Mouse (Mus musculus): ENCODE measurements around the gene Plvap. TPM values are rescaled to one million over a fixed set of nuclear protein-coding genes. Genes with fewer than 3 reads are reported as not detected.

Plvap gene
- polyA plus RNA-seq (2015; fragmentation: Nextera tagmentation; extraction: Ambion mirVana), result 24.3 and 28.4 TPM in 2 replicates

GRCm38 (mm10) chr8:71511644-71512043 lies at the start of gene Plvap:
Gene Plvap, minus strand, starts transcription at chr8:71511752.
- ATAC-seq (ENCODE audit: low read depth), result peak; percentile 90
- peak within 1 kb of the TSS; percentile 58 for H3K27ac ChIP-seq
- H3K9me3 ChIP-seq (replicated peaks), result no peaks in the 10 kb centered on the region
- 6% methylated on average over 14 of the region's 14 CpGs for WGBS (ENCODE audit: insufficient replicate concordance)
- H3K9ac ChIP-seq, result peak within 1 kb of the TSS; percentile 43
- H3K4me2 ChIP-seq, result peak within 1 kb of the TSS; percentile 66
- H3K27me3 ChIP-seq, result peaks cover 43% of the 10 kb centered on the region
- peak within 1 kb of the TSS; percentile 47 for H3K4me3 ChIP-seq (replicated peaks)
- peaks cover 40% of the 10 kb centered on the region for H3K4me1 ChIP-seq (replicated peaks)
- DNase-seq, result peak; percentile 72
- no peaks in the 10 kb centered on the region for H3K36me3 ChIP-seq

DNA sequence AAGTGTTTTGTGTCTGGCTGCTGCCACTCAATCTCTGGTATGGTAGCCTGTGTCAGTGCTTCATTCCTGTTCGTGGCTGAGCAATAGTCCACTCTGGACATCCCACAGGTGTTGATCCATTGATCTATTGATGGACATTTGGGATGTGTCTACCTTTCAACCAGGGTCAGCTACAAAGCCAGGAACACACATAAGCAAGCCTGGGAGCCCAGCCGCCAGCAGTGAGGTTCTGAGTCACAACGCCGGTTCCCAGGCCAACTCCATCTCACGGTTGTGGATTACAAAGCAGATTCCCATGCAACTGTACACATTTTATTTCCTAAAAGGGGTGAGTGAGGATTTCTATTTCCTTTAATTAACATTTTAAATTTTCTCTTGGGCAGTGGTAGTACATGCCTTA lies 49.2 kb upstream of the Plvap start:
- H3K4me3 ChIP-seq (replicated peaks), result no peak overlapping the region
- no peak overlapping the region for H3K27ac ChIP-seq
- WGBS (ENCODE audit: insufficient replicate concordance), result 85% methylated on average over 5 of the region's 5 CpGs
- no peak overlapping the region for H3K4me2 ChIP-seq
- no peak overlapping the region for H3K9ac ChIP-seq
- no peak for ATAC-seq (ENCODE audit: low read depth)
- peaks cover 8% of the 10 kb centered on the region; the same call in 1 of the 2 replicates for H3K9me3 ChIP-seq (replicated peaks)
- H3K4me1 ChIP-seq (replicated peaks), result peaks cover 48% of the 10 kb centered on the region
- no peaks in the 10 kb centered on the region for H3K36me3 ChIP-seq
- DNase-seq, result no peak
- peaks cover 54% of the 10 kb centered on the region for H3K27me3 ChIP-seq

GRCm38 (mm10) chr8:71560071-71560470 lies 48.5 kb upstream of the Plvap start:
- ATAC-seq (ENCODE audit: low read depth), result peak; percentile 52
- 28% methylated on average over 3 of the region's 3 CpGs for WGBS (ENCODE audit: insufficient replicate concordance)
- Histone ChIP-seq H3K4me1 (replicated peaks) (peaks cover 52% of the 10 kb centered on the region), H3K4me3 (replicated peaks) (0 out of 2 replicates have a peak overlapping the region, but pooled peaks have one; percentile 66), H3K9me3 (replicated peaks) (peaks cover 8% of the 10 kb centered on the region; the same call in 1 of the 2 replicates), H3K27me3 (peaks cover 54% of the 10 kb centered on the region), H3K27ac (peak overlapping the region; percentile 62), H3K4me2 (peak overlapping the region; percentile 96), H3K36me3 (no peaks in the 10 kb centered on the region), H3K9ac (peak overlapping the region; percentile 60; the same call in 1 of the 2 replicates)
- DNase-seq, result no peak

DNA sequence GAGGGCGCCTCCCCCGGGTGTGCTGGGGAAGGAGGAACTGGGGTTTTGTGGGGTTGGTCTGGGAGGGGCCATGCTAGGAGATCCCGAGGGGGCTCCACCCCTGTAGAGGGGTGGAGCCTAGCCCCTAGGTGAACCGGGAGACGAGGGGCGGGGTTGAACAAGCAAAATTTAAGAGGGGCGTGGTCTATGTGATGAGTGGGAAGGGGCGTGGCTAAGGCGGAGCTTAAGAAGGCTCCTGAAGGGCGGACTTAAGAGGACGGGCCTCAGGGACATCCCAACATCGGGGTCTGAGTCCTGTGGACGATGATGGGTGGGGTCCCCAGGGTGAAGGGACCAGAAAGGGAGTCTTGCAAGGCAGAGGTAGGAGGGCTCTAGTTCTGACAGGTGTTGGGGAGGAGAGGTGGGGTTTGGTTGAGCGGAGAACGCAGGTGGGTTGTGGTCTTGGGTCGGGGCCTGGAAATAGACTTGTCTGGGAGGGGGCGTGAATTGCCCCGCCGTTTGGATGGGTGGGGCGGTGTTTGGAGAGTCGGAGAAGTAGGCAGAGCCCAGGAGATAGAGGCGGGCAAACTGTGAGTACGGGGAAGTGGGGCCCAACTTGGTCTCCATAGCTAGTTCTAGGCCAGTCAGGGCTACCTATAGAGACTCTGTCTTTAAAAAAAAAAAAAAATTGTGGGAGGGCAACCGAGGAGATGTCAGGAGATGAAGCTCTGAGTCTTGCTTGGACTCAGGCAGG lies 47.6 kb upstream of the Plvap start:
- ATAC-seq (ENCODE audit: low read depth) (peak; percentile 73), DNase-seq (peak; percentile 77)
- Histone ChIP-seq H3K27me3 (peaks cover 54% of the 10 kb centered on the region), H3K4me2 (peak overlapping the region; percentile 96), H3K4me3 (replicated peaks) (peak overlapping the region; percentile 66), H3K36me3 (no peaks in the 10 kb centered on the region), H3K9ac (peak overlapping the region; percentile 69), H3K27ac (peak overlapping the region; percentile 62), H3K9me3 (replicated peaks) (peaks cover 4% of the 10 kb centered on the region; the same call in 1 of the 2 replicates), H3K4me1 (replicated peaks) (peaks cover 62% of the 10 kb centered on the region)
- 2% methylated on average over 24 of the region's 24 CpGs for WGBS (ENCODE audit: insufficient replicate concordance)

GRCm38 (mm10) chr8:71558071-71558957 lies 46.8 kb upstream of the Plvap start, which contains the start of gene Tmem221:
Gene Tmem221, minus strand, starts transcription at chr8:71558871.
- Histone ChIP-seq H3K4me2 (peak within 1 kb of the TSS; percentile 96), H3K9me3 (replicated peaks) (no peaks in the 10 kb centered on the region), H3K4me3 (replicated peaks) (peak within 1 kb of the TSS; percentile 66), H3K36me3 (no peaks in the 10 kb centered on the region), H3K9ac (peak within 1 kb of the TSS; percentile 69), H3K27me3 (peaks cover 50% of the 10 kb centered on the region), H3K27ac (peak within 1 kb of the TSS; percentile 62), H3K4me1 (replicated peaks) (peaks cover 67% of the 10 kb centered on the region)
- ATAC-seq (ENCODE audit: low read depth) (peak; percentile 8), DNase-seq (no peak)
- WGBS (ENCODE audit: insufficient replicate concordance), result 6% methylated on average over 69 of the region's 70 CpGs

GRCm38 (mm10) chr8:71554644-71555043 lies 43.1 kb upstream of the Plvap start:
- no peak for ATAC-seq (ENCODE audit: low read depth)
- DNase-seq, result no peak
- peaks cover 32% of the 10 kb centered on the region for H3K27me3 ChIP-seq
- no peaks in the 10 kb centered on the region for H3K9me3 ChIP-seq (replicated peaks)
- no peaks in the 10 kb centered on the region for H3K36me3 ChIP-seq
- no peak overlapping the region for H3K4me2 ChIP-seq
- H3K9ac ChIP-seq, result no peak overlapping the region; the same call in 1 of the 2 replicates
- H3K4me1 ChIP-seq (replicated peaks), result peaks cover 35% of the 10 kb centered on the region
- peak overlapping the region; percentile 34; the same call in 1 of the 2 replicates for H3K27ac ChIP-seq
- 65% methylated on average over 2 of the region's 2 CpGs for WGBS (ENCODE audit: insufficient replicate concordance)
- H3K4me3 ChIP-seq (replicated peaks), result no peak overlapping the region

- DNase-seq (no peak), ATAC-seq (ENCODE audit: low read depth) (no peak)
- WGBS (ENCODE audit: insufficient replicate concordance), result 57% methylated on average over 6 of the region's 6 CpGs
These were observed 42.4 kb upstream of the Plvap start for GRCm38 (mm10) chr8:71554001-71554400.

DNA sequence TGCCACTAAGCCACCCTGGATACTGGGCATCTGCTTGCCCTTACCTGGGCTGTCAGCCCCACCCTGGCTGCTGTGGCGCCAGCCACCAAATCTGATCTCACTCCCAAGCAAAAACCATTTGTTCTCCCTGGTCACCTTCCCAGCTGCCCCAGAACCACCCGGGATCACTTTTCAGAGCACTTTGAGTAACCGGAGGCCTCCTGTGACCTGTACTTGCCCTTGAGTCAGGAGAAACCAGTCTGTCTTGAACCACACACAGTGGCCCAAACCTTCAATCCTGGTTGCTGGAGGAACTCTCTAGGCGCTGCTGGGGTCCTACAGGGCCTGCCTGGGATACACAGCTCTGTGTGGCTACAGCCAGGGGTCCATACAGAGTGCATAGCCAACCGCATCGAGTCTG lies 41.2 kb upstream of the Plvap start:
- ATAC-seq (ENCODE audit: low read depth) (no peak), DNase-seq (no peak)
- Histone ChIP-seq H3K9ac (no peak overlapping the region), H3K27ac (no peak overlapping the region), H3K4me2 (no peak overlapping the region), H3K9me3 (replicated peaks) (no peaks in the 10 kb centered on the region), H3K27me3 (peaks cover 14% of the 10 kb centered on the region), H3K4me1 (replicated peaks) (peaks cover 20% of the 10 kb centered on the region), H3K36me3 (peaks cover 9% of the 10 kb centered on the region; the same call in 1 of the 2 replicates), H3K4me3 (replicated peaks) (no peak overlapping the region)
- 65% methylated on average over 6 of the region's 6 CpGs for WGBS (ENCODE audit: insufficient replicate concordance)

More at GRCm38 (mm10) chr8:71554001-71554400, 42.4 kb upstream of the Plvap start:
- Histone ChIP-seq H3K9ac (no peak overlapping the region), H3K27ac (no peak overlapping the region), H3K36me3 (no peaks in the 10 kb centered on the region), H3K4me1 (replicated peaks) (peaks cover 29% of the 10 kb centered on the region), H3K9me3 (replicated peaks) (no peaks in the 10 kb centered on the region), H3K27me3 (peaks cover 26% of the 10 kb centered on the region), H3K4me2 (no peak overlapping the region), H3K4me3 (replicated peaks) (no peak overlapping the region)

- no peak for DNase-seq
- Histone ChIP-seq H3K9me3 (replicated peaks) (no peaks in the 10 kb centered on the region), H3K4me2 (no peak overlapping the region)
These were observed 39.2 kb upstream of the Plvap start for GRCm38 (mm10) chr8:71550754-71551153.

DNA sequence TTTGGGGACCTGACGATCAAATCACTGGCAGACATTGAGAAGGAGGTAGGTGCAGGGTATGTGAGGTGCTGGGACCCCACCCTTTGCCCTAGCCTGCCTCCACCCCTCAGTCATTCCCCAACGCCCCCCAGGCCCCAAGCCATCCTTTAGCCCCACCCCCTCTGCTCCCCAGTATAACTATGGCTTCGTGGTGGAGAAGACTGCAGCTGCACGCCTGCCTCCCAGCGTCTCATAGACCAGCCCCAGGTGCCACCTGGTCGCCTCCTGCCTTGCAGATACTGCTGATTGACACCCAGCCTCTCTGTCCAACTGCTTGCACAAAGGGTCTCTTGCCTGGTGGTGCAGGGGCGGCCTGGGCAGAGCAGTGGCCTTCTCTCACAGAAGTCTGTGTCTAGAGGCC lies 36.0 kb upstream of the Plvap start:
- Histone ChIP-seq H3K27ac (no peak overlapping the region), H3K4me2 (no peak overlapping the region), H3K9me3 (replicated peaks) (no peaks in the 10 kb centered on the region), H3K36me3 (peaks cover 28% of the 10 kb centered on the region), H3K4me1 (replicated peaks) (peaks cover 11% of the 10 kb centered on the region), H3K4me3 (replicated peaks) (no peak overlapping the region), H3K9ac (no peak overlapping the region), H3K27me3 (no peaks in the 10 kb centered on the region)
- DNase-seq (no peak), ATAC-seq (ENCODE audit: low read depth) (no peak)
- WGBS (ENCODE audit: insufficient replicate concordance), result 68% methylated on average over 7 of the region's 7 CpGs

More at GRCm38 (mm10) chr8:71550754-71551153, 39.2 kb upstream of the Plvap start:
- H3K4me1 ChIP-seq (replicated peaks), result peaks cover 20% of the 10 kb centered on the region
- WGBS (ENCODE audit: insufficient replicate concordance), result 65% methylated on average over 7 of the region's 7 CpGs
- peaks cover 24% of the 10 kb centered on the region; the same call in 1 of the 2 replicates for H3K36me3 ChIP-seq
- ATAC-seq (ENCODE audit: low read depth), result no peak
- no peaks in the 10 kb centered on the region for H3K27me3 ChIP-seq
- no peak overlapping the region for H3K9ac ChIP-seq
- no peak overlapping the region for H3K4me3 ChIP-seq (replicated peaks)
- no peak overlapping the region for H3K27ac ChIP-seq

DNA sequence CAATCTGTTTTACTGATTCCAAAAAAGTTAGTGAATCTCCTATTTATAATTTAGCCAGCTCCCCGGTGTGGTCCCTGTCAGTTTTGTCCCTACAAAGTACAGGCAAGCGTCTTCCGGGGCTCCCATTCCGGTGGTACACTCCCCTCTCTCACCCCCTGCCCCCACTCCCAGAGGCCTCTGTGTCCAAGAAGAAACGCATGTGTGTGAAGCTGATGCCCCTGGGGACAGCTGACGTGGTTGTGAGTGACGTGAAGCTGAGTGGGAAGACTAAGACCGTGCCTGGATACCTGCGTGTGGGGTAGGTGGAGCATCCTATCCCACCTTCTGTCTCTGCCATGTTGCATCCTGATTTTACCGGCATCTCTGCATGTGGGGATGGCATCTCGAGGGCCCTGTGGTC lies 33.5 kb upstream of the Plvap start:
- H3K36me3 ChIP-seq, result peaks cover 28% of the 10 kb centered on the region
- H3K9me3 ChIP-seq (replicated peaks), result no peaks in the 10 kb centered on the region
- no peak overlapping the region for H3K27ac ChIP-seq
- no peaks in the 10 kb centered on the region for H3K27me3 ChIP-seq
- H3K4me3 ChIP-seq (replicated peaks), result no peak overlapping the region
- no peak for DNase-seq
- H3K9ac ChIP-seq, result no peak overlapping the region
- peaks cover 11% of the 10 kb centered on the region for H3K4me1 ChIP-seq (replicated peaks)
- no peak overlapping the region for H3K4me2 ChIP-seq
- WGBS (ENCODE audit: insufficient replicate concordance), result 78% methylated on average over 11 of the region's 11 CpGs
- ATAC-seq (ENCODE audit: low read depth), result no peak

All from liver, embryonic 13.5 days (tissue).